Mouse (Mus musculus) frontal cortex, postnatal 36 days (tissue): ENCODE results near the gene Abca13.
A peak's percentile ranks its signal among the peaks of the same experiment; 100 is the strongest.

Experiments used
- DNase-seq, 2 experiments: peaks; one replicate each; pipeline ENCODE4 v3.0.0; 2022; ENCODE audit warnings: low spot score in 2 of 2

Gene Abca13

GRCm38 (mm10) chr11:9531715-9532114 is 340.0 kb downstream of the Abca13 start:
- DNase-seq: no peak

- DNase-seq: no peak
Measured at GRCm38 (mm10) chr11:9533189-9533588, 341.4 kb downstream of the Abca13 start.

GRCm38 (mm10) chr11:9533658-9534202 is 342.0 kb downstream of the Abca13 start:
- no peak for DNase-seq

- DNase-seq: no peak
Measured at GRCm38 (mm10) chr11:9536811-9537210, 345.1 kb downstream of the Abca13 start.

GRCm38 (mm10) chr11:9538328-9538727 is 346.6 kb downstream of the Abca13 start:
- DNase-seq: no peak

- DNase-seq: peak in 1 of 2 experiments; percentile 33
Measured at GRCm38 (mm10) chr11:9560026-9560425, 368.3 kb downstream of the Abca13 start.

- DNase-seq: peak in 1 of 2 experiments; percentile 70
Measured at GRCm38 (mm10) chr11:9568302-9568701, 376.6 kb downstream of the Abca13 start.

GRCm38 (mm10) chr11:9570319-9570718 is 378.6 kb downstream of the Abca13 start:
- DNase-seq: peak in 1 of 2 experiments; percentile 9

- DNase-seq: no peak
Measured at GRCm38 (mm10) chr11:9574894-9575293, 383.2 kb downstream of the Abca13 start.

- DNase-seq: no peak
Measured at GRCm38 (mm10) chr11:9591757-9592316, 400.1 kb downstream of the Abca13 start.

- DNase-seq: no peak
Measured at GRCm38 (mm10) chr11:9597299-9597698, 405.6 kb downstream of the Abca13 start.

GRCm38 (mm10) chr11:9601096-9601495 is 409.4 kb downstream of the Abca13 start:
- DNase-seq: peak in 1 of 2 experiments; percentile 14

GRCm38 (mm10) chr11:9602137-9602536 is 410.4 kb downstream of the Abca13 start:
- DNase-seq: no peak

GRCm38 (mm10) chr11:9608249-9608648 is 416.5 kb downstream of the Abca13 start:
- DNase-seq: no peak

- DNase-seq: no peak
Measured at GRCm38 (mm10) chr11:9609075-9609474, 417.3 kb downstream of the Abca13 start.

- no peak for DNase-seq
Measured at GRCm38 (mm10) chr11:9616133-9616532, 424.4 kb downstream of the Abca13 start.

- no peak for DNase-seq
Measured at GRCm38 (mm10) chr11:9616665-9617064, 424.9 kb downstream of the Abca13 start.

GRCm38 (mm10) chr11:9619986-9620385 is 428.2 kb downstream of the Abca13 start:
- DNase-seq: no peak

GRCm38 (mm10) chr11:9622888-9623287 is 431.1 kb downstream of the Abca13 start:
- no peak for DNase-seq

GRCm38 (mm10) chr11:9624753-9625152 is 433.0 kb downstream of the Abca13 start:
- no peak for DNase-seq

GRCm38 (mm10) chr11:9625812-9626211 is 434.1 kb downstream of the Abca13 start:
- DNase-seq: no peak

GRCm38 (mm10) chr11:9647272-9647671 is 455.5 kb downstream of the Abca13 start:
- no peak for DNase-seq

GRCm38 (mm10) chr11:9647991-9648390 is 456.2 kb downstream of the Abca13 start:
- DNase-seq: no peak
